9 mouse cellular contexts compared by ENCODE assay signal in genomic region chr3:89868956-89869355, GRCm38 (mm10). TPM values are rescaled to one million over a fixed set of nuclear protein-coding genes. Genes with fewer than 3 reads are reported as not detected.
DNase-seq lines count a peak whose midpoint lies in the region; ATAC-seq and TF ChIP-seq lines count a peak whose summit lies in the region.
"Had no signal": no experiment of that assay in that cellular context is flagged by ENCODE, and none has a peak within 500 bp of the region (broad histone marks: within the 10 kb centered on the region; RNA-seq: fewer than 3 reads in every experiment).

No protein-coding gene starts in this region.

- TF ChIP-seq POLR2A in spleen, adult 2 months (IDR thresholded peaks at IDR 0.05; ENCODE audit: low read depth, low read length) = no peak

- WGBS in forebrain, embryonic 14.5 days = 47% methylated on average over 9 of the region's 9 CpGs
- whole genome bisulfite sequencing in forebrain, embryonic 11.5 days = 68% methylated on average over 9 of the region's 9 CpGs
- WGBS in intestine, embryonic 14.5 days = 64% methylated on average over 9 of the region's 9 CpGs
- WGBS in intestine, postnatal 0 days = 64% methylated on average over 9 of the region's 9 CpGs
- 68% methylated on average over 9 of the region's 9 CpGs for WGBS in spleen, adult 2 months

- no peaks in the 10 kb centered on the region for H3K36me3 ChIP-seq in forebrain, embryonic 14.5 days (ENCODE audit: control insufficient read depth, insufficient read depth, low read length)
- no peaks in the 10 kb centered on the region for H3K36me3 ChIP-seq in forebrain, embryonic 11.5 days (ENCODE audit: control insufficient read depth, insufficient read depth, low read length)
- H3K36me3 ChIP-seq in intestine, embryonic 14.5 days (ENCODE audit: control insufficient read depth, insufficient read depth, low read length) = no peaks in the 10 kb centered on the region
- no peaks in the 10 kb centered on the region for H3K36me3 ChIP-seq in intestine, postnatal 0 days (ENCODE audit: control insufficient read depth, insufficient read depth)
- no peaks in the 10 kb centered on the region for H3K36me3 ChIP-seq in spleen, adult 2 months (ENCODE audit: control insufficient read depth, insufficient read depth, low read length)

- H3K9me3 ChIP-seq in forebrain, embryonic 14.5 days (replicated peaks; ENCODE audit: control insufficient read depth, low read length) = no peaks in the 10 kb centered on the region
- no peaks in the 10 kb centered on the region for H3K9me3 ChIP-seq in forebrain, embryonic 11.5 days (ENCODE audit: control insufficient read depth, low read length)
- no peaks in the 10 kb centered on the region for H3K9me3 ChIP-seq in intestine, embryonic 14.5 days (ENCODE audit: control insufficient read depth, low read length)
- H3K9me3 ChIP-seq in intestine, postnatal 0 days (ENCODE audit: control insufficient read depth) = no peaks in the 10 kb centered on the region

- TF ChIP-seq CTCF in intestine, postnatal 0 days (IDR thresholded peaks at IDR 0.05; ENCODE audit: low read depth) = no peak
- TF ChIP-seq CTCF in spleen, adult 2 months (IDR thresholded peaks at IDR 0.05; ENCODE audit: extremely low read depth, insufficient read depth, insufficient read length, insufficient replicate concordance) = no peak

- H3K27me3 ChIP-seq in forebrain, embryonic 14.5 days (replicated peaks; ENCODE audit: control insufficient read depth, insufficient read depth, low read length) = no peaks in the 10 kb centered on the region
- no peaks in the 10 kb centered on the region for H3K27me3 ChIP-seq in forebrain, embryonic 11.5 days (ENCODE audit: control insufficient read depth, insufficient read depth, low read length)
- no peaks in the 10 kb centered on the region for H3K27me3 ChIP-seq in intestine, embryonic 14.5 days (replicated peaks; ENCODE audit: control insufficient read depth, insufficient read depth, low read length)
- H3K27me3 ChIP-seq in intestine, postnatal 0 days (replicated peaks; ENCODE audit: control insufficient read depth, insufficient read depth, low read length) = no peaks in the 10 kb centered on the region
- H3K27me3 ChIP-seq in spleen, adult 2 months (ENCODE audit: control insufficient read depth, insufficient read depth, low read length) = no peaks in the 10 kb centered on the region

- no peak for ATAC-seq in forebrain, embryonic 14.5 days
- no peak for ATAC-seq in forebrain, embryonic 11.5 days (replicated peaks; ENCODE audit: low FRiP score)
- no peak for ATAC-seq in intestine, embryonic 14.5 days (replicated peaks; ENCODE audit: low FRiP score, low TSS enrichment, low read depth)
- no peak for ATAC-seq in intestine, postnatal 0 days

- no peak for DNase-seq in forebrain, embryonic 14.5 days (ENCODE audit: low spot score)
- DNase-seq in forebrain, embryonic 11.5 days (ENCODE audit: low spot score) = no peak
- DNase-seq in intestine, embryonic 14.5 days (ENCODE audit: low spot score) = no peak
- no peak for DNase-seq in spleen, adult 2 months (ENCODE audit: low read depth in 1 of 2, low spot score in 2 of 2)
- no peak for DNase-seq in spleen, adult 18-20 months
- no peak for DNase-seq in frontal cortex, postnatal 14 days (ENCODE audit: low spot score in 2 of 2)
- no peak for DNase-seq in frontal cortex, postnatal 36 days (ENCODE audit: low spot score in 2 of 2)
- DNase-seq: lung, adult 18-20 months had no signal

- no peak overlapping the region for H3K4me2 ChIP-seq in forebrain, embryonic 14.5 days (ENCODE audit: low read length)
- H3K4me2 ChIP-seq in forebrain, embryonic 11.5 days (ENCODE audit: low read depth, low read length, severe bottlenecking) = no peak overlapping the region
- no peak overlapping the region for H3K4me2 ChIP-seq in intestine, embryonic 14.5 days (ENCODE audit: low read length)
- H3K4me2 ChIP-seq in intestine, postnatal 0 days (replicated peaks; ENCODE audit: low read depth) = no peak overlapping the region

- H3K27ac ChIP-seq in forebrain, embryonic 14.5 days (ENCODE audit: low read depth, low read length) = peak overlapping the region; percentile 70
- H3K27ac ChIP-seq in forebrain, embryonic 11.5 days (ENCODE audit: low read depth, low read length) = no peak overlapping the region
- peak overlapping the region; percentile 84; the same call in 1 of the 2 replicates for H3K27ac ChIP-seq in intestine, embryonic 14.5 days (ENCODE audit: low read depth)
- H3K27ac ChIP-seq in intestine, postnatal 0 days (ENCODE audit: low read depth, low read length) = no peak overlapping the region
- peak overlapping the region; percentile 33; the same call in 1 of the 2 replicates for H3K27ac ChIP-seq in spleen, adult 2 months (ENCODE audit: insufficient read depth, low read length)

- H3K4me1 ChIP-seq in forebrain, embryonic 14.5 days (ENCODE audit: control insufficient read depth, insufficient read depth, low read length) = peaks cover 13% of the 10 kb centered on the region
- peaks cover 2% of the 10 kb centered on the region; the same call in 1 of the 2 replicates for H3K4me1 ChIP-seq in forebrain, embryonic 11.5 days (replicated peaks; ENCODE audit: control insufficient read depth, insufficient read depth, low read length)
- peaks cover 41% of the 10 kb centered on the region for H3K4me1 ChIP-seq in intestine, embryonic 14.5 days (replicated peaks; ENCODE audit: control insufficient read depth, insufficient read depth, low read length)
- 0 out of 2 replicates have a peak, but pooled peaks cover 4% of the 10 kb centered on the region for H3K4me1 ChIP-seq in intestine, postnatal 0 days (replicated peaks; ENCODE audit: control insufficient read depth, insufficient read depth, low read length)
- H3K4me1 ChIP-seq in spleen, adult 2 months (ENCODE audit: control insufficient read depth, insufficient read depth, insufficient read length) = peaks cover 23% of the 10 kb centered on the region; the same call in 1 of the 2 replicates

- H3K4me3 ChIP-seq in forebrain, embryonic 14.5 days (ENCODE audit: low read depth, low read length) = no peak overlapping the region
- no peak overlapping the region for H3K4me3 ChIP-seq in forebrain, embryonic 11.5 days (ENCODE audit: low read depth, low read length)
- no peak overlapping the region for H3K4me3 ChIP-seq in intestine, embryonic 14.5 days (ENCODE audit: low read depth, low read length)
- H3K4me3 ChIP-seq in intestine, postnatal 0 days (ENCODE audit: low read depth, low read length) = no peak overlapping the region
- no peak overlapping the region for H3K4me3 ChIP-seq in spleen, adult 2 months (ENCODE audit: extremely low read depth, insufficient read depth, insufficient read length)

- H3K9ac ChIP-seq in forebrain, embryonic 14.5 days (ENCODE audit: low read length) = no peak overlapping the region
- no peak overlapping the region for H3K9ac ChIP-seq in forebrain, embryonic 11.5 days (ENCODE audit: low read length)
- H3K9ac ChIP-seq in intestine, embryonic 14.5 days (ENCODE audit: low read length) = no peak overlapping the region
- H3K9ac ChIP-seq in intestine, postnatal 0 days (ENCODE audit: low read depth, low read length) = no peak overlapping the region

RNA-seq across cellular contexts. Expression of gene She, which starts 37.8 kb away (rescaled TPM):
- 0.93 and 0.95 TPM in 2 replicates for polyA plus RNA-seq in forebrain, embryonic 14.5 days (2014; fragmentation: Nextera tagmentation; extraction: Ambion mirVana)
- polyA plus RNA-seq in forebrain, embryonic 11.5 days (2014; fragmentation: Nextera tagmentation; extraction: Ambion mirVana) = 2.0 and 2.4 TPM in 2 replicates
- polyA plus RNA-seq in intestine, embryonic 14.5 days (2014; fragmentation: Nextera tagmentation; extraction: Ambion mirVana) = 4.2 TPM in 2 replicates
- 1.6 and 1.8 TPM in 2 replicates for polyA plus RNA-seq in intestine, postnatal 0 days (2015; fragmentation: Nextera tagmentation; extraction: Ambion mirVana)
- polyA plus RNA-seq in spleen, adult 2 months (2012; rRNA removed) = 1.1 TPM in 2 replicates

RNA-seq across cellular contexts. Expression of gene Il6ra, which starts 44.0 kb away (rescaled TPM):
- polyA plus RNA-seq in forebrain, embryonic 14.5 days (2014; fragmentation: Nextera tagmentation; extraction: Ambion mirVana) = 0.37 and 0.47 TPM in 2 replicates
- polyA plus RNA-seq in forebrain, embryonic 11.5 days (2014; fragmentation: Nextera tagmentation; extraction: Ambion mirVana) = 0.15 and 0.27 TPM in 2 replicates
- polyA plus RNA-seq in intestine, embryonic 14.5 days (2014; fragmentation: Nextera tagmentation; extraction: Ambion mirVana) = 1.5 and 1.6 TPM in 2 replicates
- polyA plus RNA-seq in intestine, postnatal 0 days (2015; fragmentation: Nextera tagmentation; extraction: Ambion mirVana) = 2.8 and 3.2 TPM in 2 replicates
- polyA plus RNA-seq in spleen, adult 2 months (2012; rRNA removed) = 21.4 and 25.6 TPM in 2 replicates

Comparison
In these comparisons a context has a peak if more than half of its experiments do, and no peak if none do; other contexts are left out.
1. H3K27ac ChIP-seq: peak in forebrain, embryonic 14.5 days (single experiment), intestine, embryonic 14.5 days (single experiment) and spleen, adult 2 months (single experiment); none in forebrain, embryonic 11.5 days (single experiment) and intestine, postnatal 0 days (single experiment).